Comparison of ENCODE assay signal across 24 mouse cellular contexts in genomic region chr6:148640595-148640994, GRCm38 (mm10).
DNase-seq lines count a peak whose midpoint lies in the region; ATAC-seq lines count a peak whose summit lies in the region.
"Had no signal": no experiment of that assay in that cellular context is flagged by ENCODE, and none has a peak within 500 bp of the region (broad histone marks: within the 10 kb centered on the region; RNA-seq: fewer than 3 reads in every experiment).

No protein-coding gene starts in this region.

- H3K27me3 ChIP-seq in liver, embryonic 15.5 days = no peaks in the 10 kb centered on the region
- H3K27me3 ChIP-seq: embryonic facial prominence, embryonic 13.5 days; hindbrain, embryonic 13.5 days had no signal

- no peak overlapping the region for H3K4me2 ChIP-seq in liver, embryonic 15.5 days
- H3K4me2 ChIP-seq: embryonic facial prominence, embryonic 13.5 days; heart, embryonic 11.5 days; hindbrain, embryonic 13.5 days had no signal

- peaks cover 9% of the 10 kb centered on the region for H3K4me1 ChIP-seq in liver, embryonic 15.5 days (replicated peaks)
- H3K4me1 ChIP-seq: embryonic facial prominence, embryonic 10.5 days; embryonic facial prominence, embryonic 13.5 days; hindbrain, embryonic 13.5 days had no signal

- no peaks in the 10 kb centered on the region for H3K9me3 ChIP-seq in liver, embryonic 15.5 days (replicated peaks)
- H3K9me3 ChIP-seq: embryonic facial prominence, embryonic 10.5 days; embryonic facial prominence, embryonic 13.5 days; hindbrain, embryonic 13.5 days had no signal

- H3K4me3 ChIP-seq in liver, embryonic 15.5 days (replicated peaks) = no peak overlapping the region
- H3K4me3 ChIP-seq: embryonic facial prominence, embryonic 10.5 days; embryonic facial prominence, embryonic 13.5 days; gastrocnemius, adult 2 months; hindbrain, embryonic 13.5 days had no signal

- WGBS in liver, embryonic 15.5 days (ENCODE audit: insufficient replicate concordance) = 43% methylated on average over 1 of the region's 1 CpGs

- H3K27ac ChIP-seq in liver, embryonic 15.5 days (replicated peaks) = no peak overlapping the region
- H3K27ac ChIP-seq: embryonic facial prominence, embryonic 10.5 days; embryonic facial prominence, embryonic 13.5 days; gastrocnemius, adult 2 months; hindbrain, embryonic 13.5 days had no signal

- H3K9ac ChIP-seq in liver, embryonic 15.5 days = no peak overlapping the region
- H3K9ac ChIP-seq: embryonic facial prominence, embryonic 13.5 days; forebrain, postnatal 0 days; hindbrain, embryonic 13.5 days had no signal

- no peaks in the 10 kb centered on the region for H3K36me3 ChIP-seq in liver, embryonic 15.5 days (replicated peaks)
- H3K36me3 ChIP-seq: embryonic facial prominence, embryonic 10.5 days; embryonic facial prominence, embryonic 13.5 days; hindbrain, embryonic 13.5 days had no signal

- DNase-seq in spleen, adult 12 weeks (ENCODE audit: low spot score) = no peak
- no peak for DNase-seq in adrenal gland, adult 18-20 months (ENCODE audit: low spot score in 2 of 2)
- DNase-seq: adrenal gland, adult 8-10 months; adrenal gland, postnatal 25 days; cerebellum, adult 11-12 months; cerebellum, adult 8-10 months; cerebellum, postnatal 10 days; cerebellum, postnatal 36 days; embryo, embryonic 11 days; forebrain, postnatal 0 days; gastrocnemius, adult 2 months; gastrocnemius, postnatal 14 days; heart, adult 11 months had no signal

- peak; percentile 52 for ATAC-seq in erythroblast, adult 5-6 weeks (replicated peaks; ENCODE audit: low FRiP score, poor library complexity, severe bottlenecking)
- peak; percentile 42 for ATAC-seq in erythroid progenitor cell, adult 5-6 weeks (replicated peaks; ENCODE audit: low FRiP score, poor library complexity, severe bottlenecking)
- peak; percentile 57 for ATAC-seq in liver, embryonic 15.5 days (ENCODE audit: insufficient read depth)
- peak; percentile 81 for ATAC-seq in megakaryocyte-erythroid progenitor cell, adult 5-6 weeks (replicated peaks; ENCODE audit: low FRiP score, low TSS enrichment, poor library complexity, severe bottlenecking)
- ATAC-seq: CD4-positive, CD25-positive, alpha-beta regulatory T cell, adult 4 months; forebrain, embryonic 14.5 days; forebrain, postnatal 0 days; hindbrain, embryonic 16.5 days had no signal
